Mouse (Mus musculus): ENCODE data around the gene Apln. TPM values are rescaled to one million over a fixed set of nuclear protein-coding genes. Genes with fewer than 3 reads are reported as not detected.
A peak's percentile ranks its signal among the peaks of the same experiment; 100 is the strongest.

The Apln gene
- 3.5 and 4.1 TPM in 2 replicates for polyA plus RNA-seq (2016; fragmentation: Nextera tagmentation; extraction: Ambion mirVana)

GRCm38 (mm10) chrX:48034144-48035113 lies at the start of gene Apln:
TSS of gene Apln (minus strand) at chrX:48034853.
- Histone ChIP-seq H3K9me3 (no peaks in the 10 kb centered on the region), H3K4me2 (replicated peaks) (peak within 1 kb of the TSS; percentile 75), H3K4me1 (peaks cover 7% of the 10 kb centered on the region; the same call in 1 of the 2 replicates), H3K36me3 (no peaks in the 10 kb centered on the region), H3K4me3 (peak within 1 kb of the TSS; percentile 50), H3K27me3 (peaks cover 57% of the 10 kb centered on the region), H3K9ac (replicated peaks) (peak within 1 kb of the TSS; percentile 43), H3K27ac (replicated peaks) (no peak within 1 kb of the TSS)
- peak; percentile 78 for ATAC-seq (ENCODE audit: low FRiP score, low read depth)
- 15% methylated on average over 69 of the region's 73 CpGs for WGBS

- Histone ChIP-seq H3K36me3 (no peaks in the 10 kb centered on the region), H3K27ac (replicated peaks) (no peak overlapping the region), H3K9ac (replicated peaks) (no peak overlapping the region), H3K4me3 (no peak overlapping the region), H3K4me1 (no peaks in the 10 kb centered on the region), H3K9me3 (no peaks in the 10 kb centered on the region), H3K27me3 (0 out of 2 replicates have a peak, but pooled peaks cover 3% of the 10 kb centered on the region), H3K4me2 (replicated peaks) (no peak overlapping the region)
- 71% methylated on average over 5 of the region's 5 CpGs for WGBS
- no peak for ATAC-seq (ENCODE audit: low FRiP score, low read depth)
Observed at GRCm38 (mm10) chrX:48082364-48082763, 47.7 kb upstream of the Apln start.

- Histone ChIP-seq H3K27me3 (peaks cover 19% of the 10 kb centered on the region), H3K4me2 (replicated peaks) (no peak overlapping the region), H3K9me3 (no peaks in the 10 kb centered on the region), H3K4me3 (no peak overlapping the region), H3K36me3 (no peaks in the 10 kb centered on the region), H3K27ac (replicated peaks) (no peak overlapping the region), H3K9ac (replicated peaks) (no peak overlapping the region), H3K4me1 (no peaks in the 10 kb centered on the region)
- ATAC-seq (ENCODE audit: low FRiP score, low read depth): no peak
- WGBS: 86% methylated on average over 4 of the region's 4 CpGs
Observed at GRCm38 (mm10) chrX:48076806-48077425, 42.3 kb upstream of the Apln start.

GRCm38 (mm10) chrX:48074691-48075090 lies 40.0 kb upstream of the Apln start:
- Histone ChIP-seq H3K4me2 (replicated peaks) (no peak overlapping the region), H3K4me3 (no peak overlapping the region), H3K36me3 (no peaks in the 10 kb centered on the region), H3K27me3 (peaks cover 27% of the 10 kb centered on the region), H3K27ac (replicated peaks) (no peak overlapping the region), H3K9me3 (no peaks in the 10 kb centered on the region), H3K4me1 (no peaks in the 10 kb centered on the region), H3K9ac (replicated peaks) (no peak overlapping the region)
- WGBS: 93% methylated on average over 3 of the region's 3 CpGs
- no peak for ATAC-seq (ENCODE audit: low FRiP score, low read depth)

- WGBS: 28% methylated on average over 5 of the region's 5 CpGs
- ATAC-seq (ENCODE audit: low FRiP score, low read depth): no peak
- Histone ChIP-seq H3K36me3 (no peaks in the 10 kb centered on the region), H3K4me3 (no peak overlapping the region), H3K27me3 (peaks cover 32% of the 10 kb centered on the region), H3K9ac (replicated peaks) (no peak overlapping the region), H3K9me3 (no peaks in the 10 kb centered on the region), H3K4me2 (replicated peaks) (no peak overlapping the region), H3K4me1 (no peaks in the 10 kb centered on the region), H3K27ac (replicated peaks) (no peak overlapping the region)
Observed at GRCm38 (mm10) chrX:48072401-48072800, 37.7 kb upstream of the Apln start.

GRCm38 (mm10) chrX:48071961-48072360 lies 37.3 kb upstream of the Apln start:
- H3K4me1 ChIP-seq: no peaks in the 10 kb centered on the region
- no peak overlapping the region for H3K4me2 ChIP-seq (replicated peaks)
- no peak overlapping the region for H3K9ac ChIP-seq (replicated peaks)
- WGBS: 23% methylated on average over 3 of the region's 3 CpGs
- ATAC-seq (ENCODE audit: low FRiP score, low read depth): no peak
- no peak overlapping the region for H3K27ac ChIP-seq (replicated peaks)
- no peaks in the 10 kb centered on the region for H3K36me3 ChIP-seq
- no peak overlapping the region for H3K4me3 ChIP-seq
- no peaks in the 10 kb centered on the region for H3K9me3 ChIP-seq
- H3K27me3 ChIP-seq: peaks cover 32% of the 10 kb centered on the region

- H3K36me3 ChIP-seq: no peaks in the 10 kb centered on the region
- WGBS: 80% methylated on average over 3 of the region's 3 CpGs
- no peak for ATAC-seq (ENCODE audit: low FRiP score, low read depth)
- no peak overlapping the region for H3K4me3 ChIP-seq
- H3K9me3 ChIP-seq: no peaks in the 10 kb centered on the region
- peaks cover 27% of the 10 kb centered on the region for H3K27me3 ChIP-seq
- H3K4me2 ChIP-seq (replicated peaks): no peak overlapping the region
- H3K9ac ChIP-seq (replicated peaks): no peak overlapping the region
- H3K27ac ChIP-seq (replicated peaks): no peak overlapping the region
- H3K4me1 ChIP-seq: no peaks in the 10 kb centered on the region
Observed at GRCm38 (mm10) chrX:48066891-48067290, 32.2 kb upstream of the Apln start.

- no peak for ATAC-seq (ENCODE audit: low FRiP score, low read depth)
- peaks cover 17% of the 10 kb centered on the region; the same call in 1 of the 2 replicates for H3K27me3 ChIP-seq
- H3K4me1 ChIP-seq: no peaks in the 10 kb centered on the region
- no peaks in the 10 kb centered on the region for H3K9me3 ChIP-seq
- H3K9ac ChIP-seq (replicated peaks): no peak overlapping the region
- 30% methylated on average over 5 of the region's 5 CpGs for WGBS
- H3K27ac ChIP-seq (replicated peaks): no peak overlapping the region
- no peaks in the 10 kb centered on the region for H3K36me3 ChIP-seq
- no peak overlapping the region for H3K4me2 ChIP-seq (replicated peaks)
- H3K4me3 ChIP-seq: no peak overlapping the region
Observed at GRCm38 (mm10) chrX:48064166-48064853, 29.7 kb upstream of the Apln start.

GRCm38 (mm10) chrX:48062481-48062880 lies 27.8 kb upstream of the Apln start:
- Histone ChIP-seq H3K4me2 (replicated peaks) (no peak overlapping the region), H3K4me1 (no peaks in the 10 kb centered on the region), H3K27me3 (peaks cover 11% of the 10 kb centered on the region; the same call in 1 of the 2 replicates), H3K9ac (replicated peaks) (no peak overlapping the region), H3K27ac (replicated peaks) (no peak overlapping the region), H3K4me3 (no peak overlapping the region), H3K9me3 (no peaks in the 10 kb centered on the region), H3K36me3 (no peaks in the 10 kb centered on the region)
- 84% methylated on average over 4 of the region's 4 CpGs for WGBS
- ATAC-seq (ENCODE audit: low FRiP score, low read depth): no peak

GRCm38 (mm10) chrX:48054186-48055015 lies 19.7 kb upstream of the Apln start:
- Histone ChIP-seq H3K9me3 (no peaks in the 10 kb centered on the region), H3K4me3 (peak overlapping the region; percentile 27), H3K4me1 (no peaks in the 10 kb centered on the region), H3K4me2 (replicated peaks) (peak overlapping the region; percentile 50), H3K27ac (replicated peaks) (no peak overlapping the region), H3K9ac (replicated peaks) (no peak overlapping the region), H3K27me3 (no peaks in the 10 kb centered on the region), H3K36me3 (no peaks in the 10 kb centered on the region)
- peak; percentile 90 for ATAC-seq (ENCODE audit: low FRiP score, low read depth)
- 38% methylated on average over 31 of the region's 31 CpGs for WGBS

- Histone ChIP-seq H3K36me3 (no peaks in the 10 kb centered on the region), H3K4me3 (no peak overlapping the region), H3K27ac (replicated peaks) (no peak overlapping the region), H3K4me1 (no peaks in the 10 kb centered on the region), H3K27me3 (no peaks in the 10 kb centered on the region), H3K4me2 (replicated peaks) (peak overlapping the region; percentile 50), H3K9me3 (no peaks in the 10 kb centered on the region), H3K9ac (replicated peaks) (no peak overlapping the region)
- 60% methylated on average over 3 of the region's 3 CpGs for WGBS
- ATAC-seq (ENCODE audit: low FRiP score, low read depth): no peak
Observed at GRCm38 (mm10) chrX:48053743-48054142, 19.1 kb upstream of the Apln start.
